Mouse (Mus musculus) E14TG2a.4 (cell line): ENCODE data around the gene Tmco1.

Experiments
- H3K27me3 ChIP-seq: 2 replicates; pipeline ENCODE4 v1.6.1; 2014; ENCODE audit warnings: low read length, control low read depth; ENCODE audit not compliant: insufficient read depth
- H3K36me3 ChIP-seq: 2 replicates; pipeline ENCODE4 v1.6.1; 2014; ENCODE audit warnings: low read length, control low read depth; ENCODE audit not compliant: insufficient read depth
- H3K4me1 ChIP-seq: replicated peaks from 2 replicates; pipeline ENCODE4 v1.6.1; 2014; ENCODE audit warnings: low read depth, low read length, control low read depth
- H3K4me3 ChIP-seq: replicated peaks from 2 replicates; pipeline ENCODE4 v1.5.1; 2014; ENCODE audit warnings: mild to moderate bottlenecking, low read length
- H3K9me3 ChIP-seq: 2 replicates; pipeline ENCODE4 v1.6.1; 2014; ENCODE audit warnings: low read length, control low read depth
- CTCF ChIP-seq: conservative IDR thresholded peaks from 2 replicates; pipeline ENCODE4 v1.5.1; 2014; ENCODE audit warnings: low read length
- NANOG ChIP-seq: IDR thresholded peaks from 2 replicates; pipeline ENCODE4 v1.6.1; 2014; ENCODE audit warnings: borderline replicate concordance, low read length, mixed read lengths
- POU5F1 ChIP-seq: IDR thresholded peaks from 2 replicates; pipeline ENCODE4 v1.6.1; 2014; ENCODE audit warnings: low read length, borderline replicate concordance

The Tmco1 gene

DNA sequence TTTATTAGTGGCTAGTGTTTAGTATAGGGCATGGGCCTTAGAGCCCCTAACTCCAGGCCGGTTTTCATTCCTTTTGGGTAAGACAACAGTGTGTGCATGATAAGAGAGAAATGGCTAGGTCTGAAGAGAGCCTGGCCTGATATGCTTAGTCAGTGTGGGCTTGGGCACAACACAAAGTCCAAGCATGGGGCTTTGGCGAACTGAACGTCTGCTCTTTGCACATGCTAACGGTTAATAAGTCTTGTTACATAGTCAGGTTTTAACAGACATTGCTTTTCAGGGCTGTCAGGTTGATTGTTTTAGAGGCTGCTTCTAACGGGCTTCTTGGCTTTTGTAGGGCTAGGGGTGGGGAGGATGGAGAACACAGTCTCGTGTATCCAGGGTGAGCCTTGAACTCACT lies 58.4 kb downstream of the Tmco1 start:
- Histone ChIP-seq H3K4me1 (no peaks in the 10 kb centered on the region; the same call in 1 of the 2 replicates), H3K4me3 (no peak overlapping the region), H3K36me3 (peaks cover 71% of the 10 kb centered on the region), H3K27me3 (no peaks in the 10 kb centered on the region), H3K9me3 (no peaks in the 10 kb centered on the region)
- TF ChIP-seq CTCF (no peak), POU5F1 (no peak), NANOG (no peak)

DNA sequence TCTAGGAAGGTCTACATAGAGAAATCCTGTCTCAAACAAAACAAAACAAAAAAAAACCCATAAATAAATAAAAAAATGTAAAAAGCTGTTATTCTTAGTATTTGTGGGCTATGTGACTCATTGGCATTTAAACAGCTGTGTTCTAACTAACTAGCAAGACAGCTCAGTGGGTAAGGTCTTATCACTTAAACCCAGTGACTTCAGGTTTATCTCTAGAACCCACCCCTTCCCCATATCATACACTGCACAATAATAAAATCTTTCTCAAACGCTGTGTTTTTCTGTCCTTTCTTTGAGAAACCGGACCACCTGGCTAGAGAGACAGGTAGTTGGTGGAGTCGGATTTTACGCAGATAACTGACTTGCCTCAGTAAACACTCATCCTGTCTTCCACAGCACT lies 59.8 kb downstream of the Tmco1 start:
- H3K27me3 ChIP-seq: peaks cover 4% of the 10 kb centered on the region; the same call in 1 of the 2 replicates
- H3K4me1 ChIP-seq: peaks cover 6% of the 10 kb centered on the region; the same call in 1 of the 2 replicates
- H3K36me3 ChIP-seq: peaks cover 57% of the 10 kb centered on the region
- TF ChIP-seq POU5F1: no peak
- no peak for TF ChIP-seq CTCF
- TF ChIP-seq NANOG: no peak
- no peak overlapping the region for H3K4me3 ChIP-seq
- no peaks in the 10 kb centered on the region for H3K9me3 ChIP-seq

DNA sequence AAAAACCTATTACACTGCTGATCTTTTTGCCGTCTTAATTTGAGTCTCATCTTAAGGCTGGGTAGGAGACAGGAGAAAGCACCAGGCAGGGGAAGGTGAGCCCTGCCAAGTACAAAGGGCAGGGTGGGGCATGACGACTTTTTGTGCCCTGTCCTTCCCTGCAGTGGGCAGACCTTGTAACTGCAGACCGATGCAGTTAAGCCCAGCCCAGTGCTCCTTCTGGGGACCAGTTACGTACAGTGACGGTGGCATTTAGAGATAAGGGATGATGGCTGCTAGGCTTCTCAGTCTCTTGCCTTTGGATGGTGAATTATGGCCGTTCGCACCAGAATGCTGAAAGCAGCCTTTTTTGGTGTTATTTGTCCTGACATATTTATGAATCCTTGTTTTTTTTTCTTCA lies 60.3 kb downstream of the Tmco1 start:
- peaks cover 7% of the 10 kb centered on the region for H3K4me1 ChIP-seq
- peaks cover 52% of the 10 kb centered on the region for H3K36me3 ChIP-seq
- TF ChIP-seq NANOG (no peak), POU5F1 (no peak), CTCF (no peak)
- H3K27me3 ChIP-seq: peaks cover 4% of the 10 kb centered on the region; the same call in 1 of the 2 replicates
- no peaks in the 10 kb centered on the region for H3K9me3 ChIP-seq
- no peak overlapping the region for H3K4me3 ChIP-seq

DNA sequence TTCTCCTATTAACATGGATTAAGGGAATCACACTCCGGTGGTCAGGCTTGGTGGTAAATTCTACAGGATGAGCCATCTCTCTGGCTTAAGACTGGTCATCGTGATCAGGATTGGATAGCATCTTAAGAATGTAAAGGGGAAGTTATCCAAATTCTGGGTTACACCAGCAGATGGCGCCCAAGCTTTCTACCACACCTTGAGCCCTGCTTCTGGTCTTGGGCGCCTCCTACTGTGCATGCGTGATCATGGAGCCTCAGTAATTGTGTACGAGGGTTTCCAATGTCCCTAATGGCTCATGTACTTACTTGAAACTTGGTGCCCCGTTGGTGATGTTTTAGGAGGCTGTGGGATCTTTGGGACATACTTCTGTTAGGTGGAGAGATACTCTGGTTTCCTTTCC lies 61.7 kb downstream of the Tmco1 start:
- peaks cover 9% of the 10 kb centered on the region; the same call in 1 of the 2 replicates for H3K27me3 ChIP-seq
- H3K36me3 ChIP-seq: peaks cover 40% of the 10 kb centered on the region
- H3K4me1 ChIP-seq: peaks cover 21% of the 10 kb centered on the region
- no peaks in the 10 kb centered on the region for H3K9me3 ChIP-seq
- TF ChIP-seq NANOG (no peak), CTCF (peak; percentile 85)
- H3K4me3 ChIP-seq: no peak overlapping the region

DNA sequence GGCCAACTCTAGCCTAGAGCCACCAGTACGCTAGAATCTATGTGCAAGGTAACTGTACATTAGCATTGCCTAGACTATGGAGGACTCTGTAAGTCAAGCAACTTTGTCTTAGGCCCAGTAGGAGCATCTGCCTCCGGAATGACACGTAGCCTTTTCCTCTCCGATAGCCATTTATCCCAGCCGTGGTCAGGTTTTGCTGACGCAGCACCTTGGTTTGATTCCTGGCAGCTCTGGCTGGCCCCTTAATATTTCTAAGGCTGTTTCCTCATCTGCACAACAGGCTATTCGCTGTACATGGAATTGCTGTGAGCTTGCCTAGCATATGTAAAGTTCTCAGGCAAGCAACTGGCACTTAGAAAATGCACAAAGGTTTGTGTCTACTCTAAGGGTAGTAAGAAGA lies 64.6 kb downstream of the Tmco1 start:
- Histone ChIP-seq H3K27me3 (peaks cover 20% of the 10 kb centered on the region), H3K4me3 (no peak overlapping the region), H3K4me1 (peaks cover 33% of the 10 kb centered on the region), H3K9me3 (no peaks in the 10 kb centered on the region), H3K36me3 (peaks cover 18% of the 10 kb centered on the region)
- TF ChIP-seq CTCF: no peak
- TF ChIP-seq NANOG: no peak
- no peak for TF ChIP-seq POU5F1

DNA sequence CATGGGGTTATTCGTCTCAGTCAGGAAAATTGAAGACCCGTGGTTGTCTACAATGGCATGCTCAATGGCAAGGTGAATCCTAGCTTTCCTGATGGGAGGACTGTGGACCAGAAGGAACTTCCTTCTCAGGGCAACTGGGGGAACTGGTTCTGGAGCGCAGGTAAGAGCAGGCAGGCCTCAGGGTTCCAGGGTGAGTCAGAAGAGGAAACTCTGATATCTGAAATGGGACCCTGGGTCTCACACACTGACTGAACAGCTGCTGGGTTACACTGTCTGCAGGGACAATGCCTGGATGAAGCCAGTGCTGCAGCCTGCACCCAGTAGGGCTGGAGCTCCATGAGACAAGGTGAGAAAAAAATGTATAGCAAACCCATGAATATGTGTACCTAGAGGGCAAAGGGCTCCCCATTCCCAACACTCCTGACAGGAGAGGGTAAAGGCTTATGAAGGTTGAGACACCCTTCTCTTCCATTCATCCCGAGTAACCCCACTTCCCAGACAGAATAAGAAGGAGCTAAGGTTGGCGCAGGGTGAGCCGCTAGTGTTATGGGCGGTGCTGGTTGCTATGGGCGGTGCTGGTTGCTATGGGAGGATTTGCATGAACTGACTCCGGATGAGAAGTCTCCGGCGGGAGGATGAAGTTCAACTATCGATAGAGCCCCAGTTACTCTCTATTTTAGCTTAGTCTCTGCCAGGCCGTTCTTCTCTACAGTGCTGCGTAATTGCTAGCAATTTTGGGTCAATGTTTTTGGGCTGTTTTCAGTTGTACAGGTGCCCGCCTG lies 66.0 kb downstream of the Tmco1 start:
- Histone ChIP-seq H3K36me3 (peaks cover 6% of the 10 kb centered on the region; the same call in 1 of the 2 replicates), H3K4me3 (peak overlapping the region; percentile 40; the same call in 1 of the 2 replicates), H3K27me3 (peaks cover 20% of the 10 kb centered on the region), H3K4me1 (peaks cover 45% of the 10 kb centered on the region), H3K9me3 (no peaks in the 10 kb centered on the region)
- TF ChIP-seq NANOG (no peak), POU5F1 (no peak), CTCF (no peak)

DNA sequence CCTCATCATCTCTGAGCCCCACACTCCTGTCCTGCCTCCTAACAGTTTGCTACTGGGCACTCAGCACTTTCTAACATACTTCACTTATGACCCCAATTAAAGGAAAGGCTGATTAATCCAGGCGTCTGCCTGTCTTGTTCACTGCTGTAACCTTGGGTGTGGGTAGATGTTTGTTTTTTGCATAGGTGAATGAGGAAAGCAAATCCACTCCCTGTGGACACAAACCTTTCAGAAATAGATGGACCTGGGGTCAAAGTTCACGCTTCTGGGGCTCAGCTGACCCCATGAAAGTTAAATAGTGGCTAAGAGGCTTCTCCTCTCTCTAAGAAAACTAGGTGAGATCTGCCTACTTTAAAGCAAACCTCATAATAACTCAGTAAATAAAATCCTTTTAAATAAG lies 66.8 kb downstream of the Tmco1 start:
- peak overlapping the region; percentile 40; the same call in 1 of the 2 replicates for H3K4me3 ChIP-seq
- H3K27me3 ChIP-seq: peaks cover 20% of the 10 kb centered on the region
- TF ChIP-seq POU5F1 (no peak), NANOG (no peak), CTCF (no peak)
- peaks cover 53% of the 10 kb centered on the region for H3K4me1 ChIP-seq
- H3K36me3 ChIP-seq: peaks cover 5% of the 10 kb centered on the region; the same call in 1 of the 2 replicates
- H3K9me3 ChIP-seq: no peaks in the 10 kb centered on the region

DNA sequence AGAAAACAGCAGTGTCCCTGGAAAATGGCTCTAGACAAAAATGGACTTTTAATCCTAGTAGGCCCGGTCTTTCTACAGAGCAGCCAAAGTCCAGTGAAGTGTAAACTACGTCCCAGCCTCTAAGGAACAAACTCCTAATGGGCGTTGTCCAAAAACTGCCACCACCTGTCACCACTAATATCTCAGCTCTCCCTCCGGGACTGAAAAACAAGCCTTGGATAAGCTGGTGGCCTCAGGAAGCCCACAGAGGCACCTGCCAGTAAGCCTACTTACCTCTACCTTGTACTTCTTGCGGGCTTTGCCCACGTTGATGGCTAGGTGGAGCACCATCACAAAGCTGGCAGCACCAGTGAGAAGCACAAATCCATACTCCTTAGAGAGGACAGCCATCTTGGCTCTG lies 69.8 kb downstream of the Tmco1 start:
- H3K4me3 ChIP-seq: no peak overlapping the region
- 0 out of 2 replicates have a peak, but pooled peaks cover 5% of the 10 kb centered on the region for H3K36me3 ChIP-seq
- peaks cover 70% of the 10 kb centered on the region for H3K4me1 ChIP-seq
- H3K9me3 ChIP-seq: no peaks in the 10 kb centered on the region
- H3K27me3 ChIP-seq: peaks cover 15% of the 10 kb centered on the region
- TF ChIP-seq POU5F1: no peak
- TF ChIP-seq NANOG: no peak
- TF ChIP-seq CTCF: no peak

DNA sequence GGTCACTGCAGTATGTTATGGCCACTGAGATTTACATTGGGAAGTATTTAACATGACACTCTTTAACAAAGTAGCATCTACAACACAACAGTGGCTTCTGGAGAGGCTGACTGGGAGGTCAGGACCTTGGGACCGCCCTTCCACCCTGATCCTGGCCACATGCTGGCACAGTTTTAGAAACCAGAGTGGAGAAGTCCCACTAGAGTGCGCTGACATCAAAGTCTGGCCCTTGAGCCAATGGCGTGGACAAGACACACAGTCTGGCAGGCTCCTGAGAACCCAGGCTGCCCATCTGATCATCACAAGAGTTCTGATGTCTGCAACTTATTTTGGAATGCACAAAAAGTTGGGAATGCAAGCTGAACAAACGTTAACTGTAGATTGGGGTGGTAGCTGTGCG lies 71.6 kb downstream of the Tmco1 start:
- peaks cover 13% of the 10 kb centered on the region for H3K27me3 ChIP-seq
- H3K4me3 ChIP-seq: no peak overlapping the region
- 0 out of 2 replicates have a peak, but pooled peaks cover 5% of the 10 kb centered on the region for H3K36me3 ChIP-seq
- TF ChIP-seq NANOG (no peak), CTCF (no peak), POU5F1 (no peak)
- peaks cover 72% of the 10 kb centered on the region for H3K4me1 ChIP-seq
- no peaks in the 10 kb centered on the region for H3K9me3 ChIP-seq
